Mouse (Mus musculus) bone marrow, adult 2 months (tissue): ENCODE measurements around the gene Itch.

ENCODE experiments used
- CTCF ChIP-seq: fragments of 200-500 bp; IDR thresholded peaks from 2 replicates; pipeline ENCODE4 v1.5.1; 2011; ENCODE audit warnings: low read length, control low read depth; ENCODE audit not compliant: control insufficient read depth, insufficient read depth
- POLR2A ChIP-seq: fragments of 200-500 bp; IDR thresholded peaks from 2 replicates; pipeline ENCODE4 v1.6.1; 2011; ENCODE audit warnings: low read depth, mild to moderate bottlenecking, control low read depth, low read length, borderline replicate concordance; ENCODE audit not compliant: control insufficient read depth

GRCm38 (mm10) chr2:155235746-155236361, 102.5 kb downstream of the Itch start:
- TF ChIP-seq CTCF (no peak), POLR2A (no peak)
